7 mouse cellular contexts compared by ENCODE assay signal in genomic region chr2:172370411-172371223, GRCm38 (mm10). TPM values are rescaled to one million over a fixed set of nuclear protein-coding genes. Genes with fewer than 3 reads are reported as not detected.
A peak's percentile ranks its signal among the peaks of the same experiment; 100 is the strongest.
DNase-seq lines count a peak whose midpoint lies in the region; ATAC-seq lines count a peak whose summit lies in the region.

TSS of gene Aurka (minus strand) at chr2:172370535.
TSS of gene Cstf1 (plus strand) at chr2:172370681.

- under 1% methylated on average over 66 of the region's 66 CpGs for WGBS in intestine, embryonic 16.5 days
- WGBS in midbrain, embryonic 11.5 days = under 1% methylated on average over 66 of the region's 66 CpGs

- H3K9me3 ChIP-seq in intestine, embryonic 16.5 days (ENCODE audit: control insufficient read depth, low read length) = no peaks in the 10 kb centered on the region
- no peaks in the 10 kb centered on the region for H3K9me3 ChIP-seq in midbrain, embryonic 11.5 days (ENCODE audit: control insufficient read depth, low read length)

- H3K9ac ChIP-seq in intestine, embryonic 16.5 days (ENCODE audit: low read depth, low read length) = peak within 1 kb of the TSS; percentile 98
- H3K9ac ChIP-seq in midbrain, embryonic 11.5 days (ENCODE audit: low read length) = peak within 1 kb of the TSS; percentile 95

- no peaks in the 10 kb centered on the region for H3K27me3 ChIP-seq in intestine, embryonic 16.5 days (replicated peaks; ENCODE audit: control insufficient read depth, insufficient read depth, low read length)
- no peaks in the 10 kb centered on the region for H3K27me3 ChIP-seq in midbrain, embryonic 11.5 days (ENCODE audit: control insufficient read depth, insufficient read depth, low read length)

- H3K27ac ChIP-seq in intestine, embryonic 16.5 days (ENCODE audit: low read length) = peak within 1 kb of the TSS; percentile 77
- peak within 1 kb of the TSS; percentile 68 for H3K27ac ChIP-seq in midbrain, embryonic 11.5 days (ENCODE audit: low read depth, low read length)

- intact Hi-C loops in left cerebral cortex, postnatal 36 days (cut with DNase I) = loop anchor here (5.0 kb wide), 1 partner anchor 72 kb away; the partner anchor contains the start of gene Rtf2

- H3K4me1 ChIP-seq in intestine, embryonic 16.5 days (ENCODE audit: control insufficient read depth, insufficient read depth, low read length) = peaks cover 22% of the 10 kb centered on the region
- peaks cover 17% of the 10 kb centered on the region for H3K4me1 ChIP-seq in midbrain, embryonic 11.5 days (ENCODE audit: control insufficient read depth, insufficient read depth, low read length)

- peak within 1 kb of the TSS; percentile 98 for H3K4me3 ChIP-seq in intestine, embryonic 16.5 days (ENCODE audit: low read length)
- H3K4me3 ChIP-seq in midbrain, embryonic 11.5 days (ENCODE audit: low read depth, low read length) = peak within 1 kb of the TSS; percentile 92

- peaks cover 19% of the 10 kb centered on the region; the same call in 1 of the 2 replicates for H3K36me3 ChIP-seq in intestine, embryonic 16.5 days (ENCODE audit: control insufficient read depth, insufficient read depth, low read length)
- H3K36me3 ChIP-seq in midbrain, embryonic 11.5 days (ENCODE audit: control insufficient read depth, insufficient read depth, low read length) = peaks cover 22% of the 10 kb centered on the region; the same call in 1 of the 2 replicates

- DNase-seq in adrenal gland, adult 8-10 months = peak; percentile 93
- DNase-seq in embryo, embryonic 9.5 days (ENCODE audit: extremely low spot score) = peak; percentile 97
- DNase-seq in gastrocnemius, postnatal 4 days (ENCODE audit: low spot score in 2 of 2) = peak; percentile 78 to 95
- peak; percentile 97 to 98 for DNase-seq in left cerebral cortex, postnatal 36 days (ENCODE audit: low spot score in 2 of 2)
- DNase-seq in midbrain, embryonic 11.5 days (ENCODE audit: low spot score, missing footprints) = peak; percentile 99
- peak; percentile 93 for DNase-seq in skeletal muscle tissue, adult 2 months (ENCODE audit: low read depth, low spot score)

- ATAC-seq in intestine, embryonic 16.5 days = peak; percentile 99
- peak; percentile 98 for ATAC-seq in midbrain, embryonic 11.5 days (ENCODE audit: low FRiP score)

- H3K4me2 ChIP-seq in intestine, embryonic 16.5 days (ENCODE audit: low read depth, low read length) = peak within 1 kb of the TSS; percentile 79
- H3K4me2 ChIP-seq in midbrain, embryonic 11.5 days = peak within 1 kb of the TSS; percentile 85

RNA-seq across cellular contexts. Expression of gene Aurka, which starts in this region (rescaled TPM):
- total RNA-seq in adrenal gland, adult 8-10 months (2022) = 1 to 10 TPM; 1.8 to 3.2 (median 2.5) TPM
- 10 to 100 TPM; 12.2 to 12.8 TPM for total RNA-seq in gastrocnemius, postnatal 4 days (2021)
- polyA plus RNA-seq in intestine, embryonic 16.5 days (2015; fragmentation: Nextera tagmentation; extraction: Ambion mirVana) = 87.4 and 103 TPM in 2 replicates
- 1 to 10 TPM; 1.1 to 1.3 TPM for total RNA-seq in left cerebral cortex, postnatal 36 days (2021)
- polyA plus RNA-seq in midbrain, embryonic 11.5 days (2014; fragmentation: Nextera tagmentation; extraction: Ambion mirVana) = 163 and 169 TPM in 2 replicates

RNA-seq across cellular contexts. Expression of gene Cstf1, which starts in this region (rescaled TPM):
- 10 to 100 TPM; 29.3 to 35.3 (median 33.4) TPM for total RNA-seq in adrenal gland, adult 8-10 months (2022)
- 10 to 100 TPM; 27.0 to 29.9 TPM for total RNA-seq in gastrocnemius, postnatal 4 days (2021)
- 30.8 and 33.7 TPM in 2 replicates for polyA plus RNA-seq in intestine, embryonic 16.5 days (2015; fragmentation: Nextera tagmentation; extraction: Ambion mirVana)
- total RNA-seq in left cerebral cortex, postnatal 36 days (2021) = 10 to 100 TPM; 21.3 to 22.5 TPM
- polyA plus RNA-seq in midbrain, embryonic 11.5 days (2014; fragmentation: Nextera tagmentation; extraction: Ambion mirVana) = 48.0 and 50.2 TPM in 2 replicates

Comparison
In these comparisons a context has a peak if more than half of its experiments do, and no peak if none do; other contexts are left out.
1. Peak in every context shown above with its lines: DNase-seq, ATAC-seq, H3K4me3 ChIP-seq and H3K27ac ChIP-seq.